Mouse (Mus musculus) G1E (cell line): ENCODE measurements around the gene Tmem50b.

Experiments used
- CTCF ChIP-seq: IDR thresholded peaks from 2 replicates; pipeline ENCODE4 v1.5.1; 2012; ENCODE audit warnings: low read depth, low read length, inconsistent platforms, mixed read lengths
- GATA1 ChIP-seq: IDR thresholded peaks from 2 replicates; pipeline ENCODE4 v1.6.1; 2012; ENCODE audit warnings: borderline replicate concordance, low read length, inconsistent platforms, mixed read lengths
- GATA2 ChIP-seq: IDR thresholded peaks from 2 replicates; pipeline ENCODE4 v1.6.1; 2012; ENCODE audit warnings: low read depth, low read length, inconsistent platforms, borderline replicate concordance
- POLR2AphosphoS5 ChIP-seq: IDR thresholded peaks from 2 replicates; pipeline ENCODE4 v1.6.1; 2012; ENCODE audit warnings: low read depth, low read length, inconsistent platforms; ENCODE audit not compliant: insufficient replicate concordance
- TAL1 ChIP-seq: conservative IDR thresholded peaks from 2 replicates; pipeline ENCODE4 v1.6.1; 2012; ENCODE audit warnings: low read depth, low read length, inconsistent platforms, mixed read lengths

DNA sequence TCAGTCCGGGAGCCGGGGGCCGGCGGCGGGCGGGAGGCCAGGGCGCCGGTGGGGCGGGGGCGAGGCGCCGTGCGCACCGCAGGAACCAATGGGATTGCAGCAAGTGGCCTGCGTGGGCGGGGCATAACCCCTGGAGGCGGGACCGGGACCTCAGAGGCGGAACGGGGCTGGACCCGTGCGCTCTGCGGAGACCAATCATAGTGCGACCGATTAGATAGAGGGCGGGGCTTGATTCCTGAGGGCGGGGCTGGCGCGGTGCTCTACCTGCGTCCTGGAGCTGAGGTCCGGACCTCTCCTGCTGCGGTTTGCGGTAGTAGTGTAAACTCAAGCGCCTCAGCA, at the start of gene Tmem50b:
- TF ChIP-seq CTCF: no peak
- no peak for TF ChIP-seq GATA1
- TF ChIP-seq POLR2AphosphoS5: no peak
- no peak for TF ChIP-seq TAL1
- no peak for TF ChIP-seq GATA2
